Mouse (Mus musculus): ENCODE results near the gene Pear1. TPM values are rescaled to one million over a fixed set of nuclear protein-coding genes. Genes with fewer than 3 reads are reported as not detected.

The Pear1 gene
- polyA plus RNA-seq, 2 experiments from 2014 or later = 57.3 to 93.7 TPM

GRCm38 (mm10) chr3:87809322-87809962, 14.7 kb downstream of the Pear1 start:
- no peak for ATAC-seq

DNA sequence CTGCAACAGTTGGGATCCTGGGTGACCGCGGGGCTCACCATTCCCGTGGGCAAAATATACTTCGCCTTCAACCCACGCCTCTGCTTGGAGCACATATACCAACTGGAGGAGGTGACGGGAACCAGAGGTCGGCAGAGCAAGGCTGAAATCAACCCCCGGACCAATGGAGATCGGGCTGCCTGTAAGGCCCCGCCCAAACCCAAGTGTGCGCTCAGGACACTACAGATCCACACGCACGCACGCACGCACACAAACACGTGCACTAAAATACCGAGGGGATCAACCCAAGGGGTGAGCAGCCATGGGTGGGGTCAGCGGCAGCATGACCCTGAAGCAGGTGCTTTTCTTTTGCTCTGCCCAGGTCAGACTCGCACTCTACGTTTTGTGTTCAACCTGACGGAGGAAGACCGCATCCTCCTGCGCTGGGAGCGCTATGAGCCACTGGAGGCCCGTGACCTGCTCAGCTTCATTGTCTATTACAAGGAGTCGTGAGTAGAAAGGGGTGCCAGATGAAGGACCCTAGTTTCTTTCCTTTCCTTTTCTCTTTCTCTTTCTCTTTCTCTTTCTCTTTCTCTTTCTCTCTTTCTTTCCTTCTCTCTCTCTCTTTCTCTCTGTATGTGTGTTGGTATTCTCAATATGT, 19.9 kb downstream of the Pear1 start:
- peak; percentile 77 for ATAC-seq

DNA sequence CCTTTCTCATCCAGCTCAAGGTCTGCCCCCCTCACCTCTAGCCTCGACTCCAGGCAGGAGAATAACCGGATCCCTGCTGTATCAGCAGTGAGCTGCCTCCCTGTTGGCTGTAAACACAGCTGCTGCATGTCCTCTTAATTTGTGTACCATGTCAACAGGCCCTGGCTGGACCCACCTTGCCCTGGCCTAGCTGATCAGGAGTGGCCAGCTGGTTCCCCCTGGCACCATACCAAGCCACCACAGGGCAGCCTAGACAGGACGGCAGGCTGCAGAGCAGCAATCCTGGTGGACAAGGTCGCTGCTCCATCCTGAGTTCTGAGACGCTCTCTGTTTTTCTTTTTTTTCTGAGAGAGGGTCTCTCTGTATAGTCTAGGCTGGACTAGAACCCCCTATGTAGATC, 22.4 kb downstream of the Pear1 start:
- ATAC-seq = no peak

DNA sequence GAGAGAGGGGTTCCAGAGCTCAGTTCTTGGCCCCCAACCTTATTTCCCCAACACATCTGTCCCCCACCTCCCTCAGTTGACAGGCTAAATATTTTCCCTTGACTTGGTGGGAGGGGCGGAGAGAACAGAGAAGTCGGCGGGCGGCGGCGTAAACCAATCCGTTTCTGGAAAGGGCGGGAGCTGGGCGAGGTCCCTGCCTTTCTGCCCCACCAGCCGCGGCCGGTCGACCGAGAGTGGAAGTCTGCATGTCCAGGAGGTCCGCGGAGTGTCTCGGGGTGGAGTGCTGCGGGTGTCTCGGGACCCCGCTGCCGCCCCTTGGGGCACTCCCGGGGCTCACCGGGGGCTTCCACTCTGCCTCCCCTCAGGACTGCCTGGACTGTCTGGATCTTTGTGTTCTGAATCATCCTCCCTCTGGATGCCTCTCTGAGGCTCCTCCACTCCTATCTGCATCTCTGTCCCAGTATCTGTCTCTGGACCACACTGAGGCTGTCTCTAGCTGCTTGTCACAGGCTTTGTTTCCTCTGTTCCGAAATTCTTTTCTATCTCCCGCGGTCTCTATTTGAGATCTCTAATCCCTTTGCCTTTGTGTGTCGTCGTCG, 27.3 kb downstream of the Pear1 start, which contains the start of gene Insrr:
Gene Insrr, plus strand, starts transcription at position 216 of the 599 bp plus-strand sequence.
- no peak for ATAC-seq

DNA sequence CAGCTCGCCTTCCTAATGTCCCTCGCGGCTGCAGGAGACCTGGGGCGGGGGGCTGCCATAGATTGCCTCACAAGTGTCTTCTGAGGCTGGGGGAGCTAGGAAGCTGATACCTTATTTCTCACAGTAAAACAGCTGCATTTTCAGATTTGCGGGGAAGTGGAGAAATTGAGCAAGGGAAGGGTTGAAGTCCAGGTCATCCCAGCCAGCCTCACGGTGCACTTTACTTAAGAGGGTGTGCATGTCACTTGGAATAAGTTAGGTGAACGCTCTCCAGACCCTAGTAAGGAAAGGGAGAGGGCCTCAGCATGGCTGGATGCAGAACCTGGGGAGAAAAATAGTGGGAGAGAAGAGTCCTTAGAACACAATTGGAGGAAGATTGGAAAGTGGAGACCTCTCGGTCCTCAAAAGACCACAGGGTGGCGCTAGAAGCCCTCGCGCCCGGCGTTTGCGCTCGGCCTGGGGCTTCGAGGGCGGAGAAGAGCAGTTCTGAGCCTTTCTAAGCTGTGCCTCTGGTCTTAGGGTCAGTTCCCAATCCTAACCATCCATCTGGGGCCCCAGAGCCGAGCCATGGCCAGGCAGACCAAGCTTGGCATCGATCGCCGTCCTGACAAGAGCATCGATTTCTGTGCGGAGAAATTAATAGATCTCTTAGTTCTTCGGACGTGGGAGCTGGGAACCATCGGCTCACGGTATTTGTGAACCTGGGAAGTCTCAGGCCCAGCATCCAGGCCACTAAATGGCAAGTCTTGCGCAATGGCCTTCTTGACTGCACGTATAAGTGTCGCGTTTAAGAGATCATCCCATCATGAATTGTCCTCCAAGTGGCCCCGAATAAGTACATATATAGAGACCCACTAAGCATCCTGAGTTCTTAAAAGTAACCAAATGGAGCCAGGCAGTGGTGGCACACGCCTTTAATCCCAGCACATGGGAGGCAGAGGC, 28.5 kb downstream of the Pear1 start:
- peak; percentile 64 for ATAC-seq

DNA sequence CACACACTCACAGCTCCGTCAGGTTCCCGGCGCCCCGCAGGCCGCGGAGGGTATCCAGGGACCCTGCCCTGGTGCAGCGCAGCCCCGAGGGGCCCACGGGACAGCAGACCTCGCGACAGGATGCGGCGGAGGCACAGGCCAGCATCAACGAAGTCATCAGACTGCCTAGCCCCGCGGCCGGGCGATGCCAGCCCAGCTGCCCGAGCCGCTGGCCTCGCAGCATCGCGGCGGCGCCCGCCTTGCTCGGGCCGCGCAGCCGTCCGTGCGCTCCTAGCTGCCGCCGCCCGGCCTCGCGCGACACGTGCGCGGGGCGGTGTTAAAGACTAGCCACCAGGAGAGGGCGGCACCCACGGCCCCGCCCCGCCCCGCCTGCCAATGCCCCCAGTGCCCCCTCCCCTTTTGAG, 29.2 kb downstream of the Pear1 start, which contains the start of gene Ntrk1:
Gene Ntrk1, minus strand, starts transcription at position 241 of the 404 bp plus-strand sequence.
- peak; percentile 14 for ATAC-seq

GRCm38 (mm10) chr3:87789768-87790167, 34.3 kb downstream of the Pear1 start:
- no peak for ATAC-seq

- no peak for ATAC-seq
Observed at GRCm38 (mm10) chr3:87789248-87789647, 34.9 kb downstream of the Pear1 start.

- ATAC-seq = no peak
Observed at GRCm38 (mm10) chr3:87785626-87786214, 38.4 kb downstream of the Pear1 start.

DNA sequence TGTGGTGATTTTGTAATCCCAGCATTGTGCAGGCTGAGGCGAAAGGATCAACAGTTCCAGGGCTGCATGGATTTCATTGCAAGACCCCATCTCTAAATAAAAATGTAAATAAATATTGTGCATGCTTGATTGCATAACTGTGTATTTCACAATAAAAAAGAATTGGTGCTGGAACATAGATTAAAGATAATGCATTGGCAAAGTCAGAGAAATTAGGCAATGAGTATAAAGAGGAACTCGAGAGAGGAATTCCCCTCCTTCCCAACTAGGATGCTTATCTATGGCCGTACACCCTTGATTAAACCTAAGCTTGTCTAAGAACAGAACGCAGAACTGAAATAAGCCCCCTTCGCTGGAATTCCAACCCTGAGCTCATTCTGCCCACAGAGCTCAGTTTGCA, 39.0 kb downstream of the Pear1 start:
- ATAC-seq = no peak

DNA sequence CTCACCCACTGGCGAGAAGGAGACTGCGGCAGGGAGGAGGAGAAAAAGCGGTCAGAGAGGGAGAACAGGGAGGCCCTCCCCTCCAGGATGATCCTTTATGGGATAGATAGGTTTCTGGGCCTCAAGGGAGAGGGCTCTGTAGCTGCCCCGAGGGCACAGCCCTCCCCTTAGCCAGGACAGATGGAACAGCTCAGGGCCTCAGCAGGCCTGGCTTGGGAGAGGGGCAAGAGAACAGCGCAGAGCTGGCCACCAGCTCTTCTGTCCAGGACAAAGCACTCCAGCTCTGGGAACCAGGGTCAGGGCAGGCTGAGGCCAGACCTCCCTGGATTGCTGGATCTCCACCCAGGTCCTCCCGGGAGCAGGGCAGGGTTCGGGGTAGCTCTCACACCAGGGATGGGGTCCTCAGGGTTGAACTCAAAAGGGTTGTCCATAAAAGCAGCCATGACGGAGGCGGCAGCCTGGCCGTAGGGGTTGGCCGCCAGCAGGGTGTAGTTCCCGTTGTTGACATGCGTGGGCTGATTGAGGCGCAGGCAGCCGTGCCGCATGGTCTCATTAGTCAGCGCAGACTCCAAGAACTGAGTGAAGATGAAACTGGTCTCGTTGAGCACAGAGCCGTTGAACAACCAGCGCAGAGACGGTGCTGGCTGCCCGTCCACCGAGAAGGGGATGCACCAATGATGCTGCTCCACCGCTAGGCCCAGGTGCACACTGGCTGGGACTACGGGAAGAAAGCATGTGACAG, 40.7 kb downstream of the Pear1 start:
- no peak for ATAC-seq

DNA sequence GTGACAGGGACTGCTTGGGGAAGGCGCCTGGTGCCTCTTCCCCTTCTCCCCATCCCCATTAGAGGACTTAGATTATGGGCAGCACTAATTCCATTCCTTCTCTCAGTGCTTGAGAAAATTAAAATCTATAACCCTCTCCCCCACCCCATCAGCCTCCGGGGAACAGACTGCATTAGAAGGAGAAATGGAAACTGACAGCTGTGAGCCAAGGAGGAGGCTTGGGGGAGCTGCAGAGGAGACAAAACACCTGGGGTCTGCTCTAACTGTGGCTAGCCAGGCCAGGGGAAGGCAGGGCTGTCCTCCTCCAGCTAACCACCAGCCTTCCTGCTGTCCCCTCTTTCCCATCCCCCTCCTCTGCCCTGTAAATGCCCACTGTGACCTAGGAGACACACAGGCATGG, 45.0 kb downstream of the Pear1 start:
- no peak for ATAC-seq

DNA sequence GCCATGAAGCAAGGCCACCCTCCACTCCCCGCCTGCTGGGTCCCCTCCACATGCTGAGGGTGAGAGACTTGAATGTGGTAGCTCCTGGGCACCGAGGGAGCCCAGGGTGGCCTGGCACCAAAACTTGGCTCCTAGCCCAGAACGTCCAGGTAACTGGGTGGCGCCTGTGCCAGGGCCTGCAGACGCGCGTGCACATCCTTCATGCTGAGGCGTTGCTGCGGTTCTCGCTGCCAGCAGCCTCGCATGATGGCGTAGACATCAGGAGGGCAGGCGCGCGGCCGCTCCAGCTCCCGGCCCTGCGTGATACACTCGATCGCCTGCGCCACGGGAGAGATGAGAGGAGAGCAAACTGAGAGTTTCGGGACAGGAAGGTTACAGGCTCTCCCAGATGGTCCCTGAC, 45.8 kb downstream of the Pear1 start:
- no peak for ATAC-seq

- ATAC-seq = no peak
Observed at GRCm38 (mm10) chr3:87771088-87771487, 53.0 kb downstream of the Pear1 start.

- ATAC-seq = peak; percentile 55
Observed at GRCm38 (mm10) chr3:87770280-87770679, 53.8 kb downstream of the Pear1 start.

GRCm38 (mm10) chr3:87769506-87769905, 54.6 kb downstream of the Pear1 start:
- no peak for ATAC-seq

DNA sequence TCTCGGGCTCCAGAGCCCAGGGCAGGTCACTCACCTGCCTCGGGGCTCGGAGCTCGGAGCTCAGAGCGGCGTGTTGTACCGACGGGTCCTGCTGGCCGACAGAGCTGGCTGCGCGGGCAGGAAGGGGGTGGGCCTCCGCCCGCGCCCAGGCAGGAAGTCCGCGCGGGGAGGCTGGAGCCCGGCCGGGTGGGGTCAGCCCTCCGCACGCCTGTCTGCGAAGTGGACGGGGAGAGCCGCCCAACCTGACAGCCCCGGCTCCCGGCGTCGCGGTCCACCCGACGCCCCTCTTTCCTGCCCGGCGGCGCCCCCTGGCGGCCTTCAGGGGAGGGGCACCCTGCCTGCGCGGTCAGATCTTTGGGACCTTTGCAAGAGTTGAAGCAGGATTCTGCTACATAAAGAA, 55.3 kb downstream of the Pear1 start:
- ATAC-seq = peak; percentile 35

GRCm38 (mm10) chr3:87768431-87768830, 55.7 kb downstream of the Pear1 start:
- peak; percentile 1 for ATAC-seq

GRCm38 (mm10) chr3:87767764-87768163, 56.3 kb downstream of the Pear1 start:
- no peak for ATAC-seq

DNA sequence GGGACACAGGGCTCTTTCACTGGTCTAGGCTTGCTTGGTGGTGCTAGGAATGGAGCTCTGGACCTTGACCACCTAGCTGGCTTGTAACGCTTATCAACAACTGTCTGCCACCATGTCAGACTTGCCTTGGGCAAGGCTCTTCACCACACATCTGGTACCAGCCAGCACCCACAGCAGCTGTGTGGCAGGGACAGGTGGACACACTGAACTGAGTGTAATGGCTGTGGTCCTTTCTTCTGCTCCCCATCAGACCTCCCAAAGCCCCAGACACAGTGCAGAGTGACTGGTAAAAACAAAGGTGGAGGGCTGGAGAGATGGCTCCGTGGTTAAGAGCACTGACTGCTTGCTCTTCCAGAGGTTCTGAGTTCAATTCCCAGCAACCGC, 57.8 kb downstream of the Pear1 start:
- no peak for ATAC-seq

- no peak for ATAC-seq
Observed at GRCm38 (mm10) chr3:87765631-87766283, 58.3 kb downstream of the Pear1 start.

All from CD4-positive, CD25-positive, alpha-beta regulatory T cell, adult 4 months (primary cell).